ENCODE assay signal across 25 mouse cellular contexts in the genomic region with DNA sequence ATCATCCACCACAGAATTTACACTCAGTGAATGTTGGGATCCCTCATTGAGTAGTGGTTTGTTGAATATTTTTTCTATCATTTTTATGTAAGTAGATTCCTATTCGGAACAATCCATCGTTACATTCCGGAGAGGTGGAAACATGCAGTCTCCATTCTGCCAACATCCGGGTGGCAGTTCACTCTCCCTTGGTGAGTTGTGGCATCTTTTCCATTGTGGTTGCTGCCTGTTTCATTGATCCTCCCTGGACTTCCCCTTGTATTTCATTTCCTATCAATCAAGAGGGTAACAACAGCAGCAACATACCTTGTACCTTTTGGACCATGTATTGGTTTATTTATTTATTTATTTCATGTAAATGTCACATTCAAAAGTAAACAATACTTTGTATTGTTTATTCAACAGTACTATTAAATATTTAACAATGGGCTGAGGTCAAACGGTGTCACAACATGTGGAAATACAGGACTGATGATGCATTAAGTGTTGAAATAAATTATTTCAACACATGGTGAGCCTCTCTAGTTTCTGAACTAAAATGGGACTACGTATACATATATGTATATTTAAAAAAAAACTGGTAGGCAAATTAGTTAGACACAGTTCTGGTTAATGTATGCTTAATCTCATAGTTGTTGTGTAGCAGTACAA. TPM values are rescaled to one million over a fixed set of nuclear protein-coding genes. Genes with fewer than 3 reads are reported as not detected.
DNase-seq lines count a peak whose midpoint lies in the region; ATAC-seq and TF ChIP-seq lines count a peak whose summit lies in the region.
"Had no signal": no experiment of that assay in that cellular context is flagged by ENCODE, and none has a peak within 500 bp of the region (broad histone marks: within the 10 kb centered on the region; RNA-seq: fewer than 3 reads in every experiment).

No protein-coding gene starts in this region.

- no peaks in the 10 kb centered on the region for H3K27me3 ChIP-seq in liver, adult 2 months (ENCODE audit: control insufficient read depth, insufficient read depth, low read length)
- peaks cover 12% of the 10 kb centered on the region for H3K27me3 ChIP-seq in liver, embryonic 12.5 days (replicated peaks)

- peak overlapping the region; percentile 75 for H3K27ac ChIP-seq in liver, adult 2 months (replicated peaks; ENCODE audit: insufficient read depth, low read depth, low read length)
- no peak overlapping the region for H3K27ac ChIP-seq in liver, embryonic 12.5 days
- H3K27ac ChIP-seq: embryonic facial prominence, embryonic 13.5 days; embryonic facial prominence, embryonic 15.5 days; forebrain, embryonic 10.5 days; forebrain, embryonic 12.5 days had no signal

- no peak overlapping the region for H3K4me3 ChIP-seq in liver, adult 2 months (ENCODE audit: insufficient read depth, low read depth, low read length)
- H3K4me3 ChIP-seq in liver, embryonic 12.5 days: no peak overlapping the region
- H3K4me3 ChIP-seq: embryonic facial prominence, embryonic 13.5 days; embryonic facial prominence, embryonic 15.5 days; erythroblast, embryonic 14.5 days; forebrain, embryonic 10.5 days; forebrain, embryonic 12.5 days had no signal

- H3K9me3 ChIP-seq in liver, embryonic 12.5 days (replicated peaks): no peaks in the 10 kb centered on the region
- H3K9me3 ChIP-seq: embryonic facial prominence, embryonic 15.5 days; forebrain, embryonic 10.5 days; forebrain, embryonic 12.5 days had no signal

- H3K36me3 ChIP-seq in liver, adult 2 months (ENCODE audit: control insufficient read depth, insufficient read depth, low read length): no peaks in the 10 kb centered on the region
- H3K36me3 ChIP-seq in liver, embryonic 12.5 days: no peaks in the 10 kb centered on the region
- H3K36me3 ChIP-seq: embryonic facial prominence, embryonic 13.5 days; embryonic facial prominence, embryonic 15.5 days; forebrain, embryonic 10.5 days; forebrain, embryonic 12.5 days had no signal

- no peak overlapping the region for H3K4me2 ChIP-seq in liver, embryonic 12.5 days
- H3K4me2 ChIP-seq: embryonic facial prominence, embryonic 13.5 days; embryonic facial prominence, embryonic 15.5 days; forebrain, embryonic 12.5 days had no signal

- H3K4me1 ChIP-seq in liver, adult 2 months (ENCODE audit: control insufficient read depth, insufficient read depth, low read length): peaks cover 17% of the 10 kb centered on the region
- no peaks in the 10 kb centered on the region for H3K4me1 ChIP-seq in liver, embryonic 12.5 days
- H3K4me1 ChIP-seq: embryonic facial prominence, embryonic 13.5 days; embryonic facial prominence, embryonic 15.5 days; forebrain, embryonic 10.5 days; forebrain, embryonic 12.5 days had no signal

- H3K79me2 ChIP-seq in liver, adult 2 months (ENCODE audit: control insufficient read depth, insufficient read depth, low read length): no peaks in the 10 kb centered on the region

- no peak for TF ChIP-seq POLR2A in liver, adult 2 months (IDR thresholded peaks at IDR 0.05; ENCODE audit: extremely low read depth, insufficient read depth, low read length)

- WGBS in liver, adult 2 months: 21% methylated on average over 6 of the region's 6 CpGs
- 74% methylated on average over 6 of the region's 6 CpGs for WGBS in liver, embryonic 12.5 days (ENCODE audit: insufficient replicate concordance)

- H3K9ac ChIP-seq in liver, adult 2 months (ENCODE audit: low read depth, low read length): no peak overlapping the region
- H3K9ac ChIP-seq in liver, embryonic 12.5 days: no peak overlapping the region
- H3K9ac ChIP-seq: embryonic facial prominence, embryonic 13.5 days; embryonic facial prominence, embryonic 15.5 days; forebrain, embryonic 12.5 days had no signal

- no peak for ATAC-seq in liver, embryonic 12.5 days
- ATAC-seq in megakaryocyte, adult 5-6 weeks (ENCODE audit: poor library complexity, severe bottlenecking): peak; percentile 77
- ATAC-seq: forebrain, embryonic 14.5 days; forebrain, embryonic 16.5 days had no signal

- TF ChIP-seq CTCF in liver, adult 2 months (IDR thresholded peaks at IDR 0.05; ENCODE audit: low read depth, low read length): no peak

- peak; percentile 85 for DNase-seq in liver, adult 2 months (ENCODE audit: extremely low read depth, low read depth, low spot score)
- peak; percentile 37 for DNase-seq in 416B (ENCODE audit: low read depth)
- DNase-seq in heart, adult 9 months (ENCODE audit: low spot score in 2 of 2): no peak
- DNase-seq in kidney, adult 8-10 months: no peak
- DNase-seq: adrenal gland, adult 2 months; adrenal gland, postnatal 10 days; adrenal gland, postnatal 25 days; cerebellum, adult 11 months; cerebellum, adult 18-20 months; cerebellum, adult 8-10 months; cerebellum, adult 9-11 months; cerebellum, postnatal 14 days; cerebellum, postnatal 36 days; embryo, embryonic 11 days had no signal

RNA-seq across cellular contexts. Expression of a gene that starts 7.6 kb away (rescaled TPM):
- total RNA-seq in liver, adult 2 months (2014; rRNA removed): 0.92 and 1.9 TPM in 2 replicates
- polyA plus RNA-seq in liver, adult 2 months (2012; rRNA removed): 0.45 and 1.3 TPM in 2 replicates
- polyA plus RNA-seq in liver, embryonic 12.5 days (2016; fragmentation: Nextera tagmentation; extraction: Ambion mirVana): 7.4 and 8.3 TPM in 2 replicates
- total RNA-seq in megakaryocyte, adult 5-6 weeks (2015): 0.91 and 1.5 TPM in 2 replicates
- 0.18 and 0.89 TPM in 2 replicates for total RNA-seq in megakaryocyte, adult 5-6 weeks (2017)
- total RNA-seq: common myeloid progenitor, adult 5-6 weeks; MEL had no signal
- polyA plus RNA-seq: erythroblast, embryonic 14.5 days had no signal

Comparison
In these comparisons a context has a peak if more than half of its experiments do, and no peak if none do; other contexts are left out.
1. DNase-seq: peak in liver, adult 2 months (single experiment) and 416B (single experiment); none in heart, adult 9 months (0 of 2) and kidney, adult 8-10 months (0 of 2).